Mouse (Mus musculus) layer of hippocampus, postnatal 25 days (tissue): ENCODE results near the gene Prex1. TPM values are rescaled to one million over a fixed set of nuclear protein-coding genes. Genes with fewer than 3 reads are reported as not detected.
A peak's percentile ranks its signal among the peaks of the same experiment; 100 is the strongest.
"Not testable (repeated sequence)": the region's sequence is repeated elsewhere in the genome, so short reads cannot be mapped to it uniquely, and the experiment has no call there.

ENCODE experiments used
- DNase-seq, 2 experiments: peaks; one replicate each; pipeline ENCODE4 v3.0.0; 2022; ENCODE audit warnings: mixed read lengths in 2 of 2, low spot score in 1 of 2; ENCODE audit errors: extremely low spot score in 1 of 2
- total RNA-seq, 2 experiments: library from RNA; stranded (reverse); gene quantifications; 2 replicates each; pipeline ENCODE4 v1.2.3; 2021

The Prex1 gene
- total RNA-seq, result 10 to 100 TPM; 75.4 to 85.2 TPM

DNA sequence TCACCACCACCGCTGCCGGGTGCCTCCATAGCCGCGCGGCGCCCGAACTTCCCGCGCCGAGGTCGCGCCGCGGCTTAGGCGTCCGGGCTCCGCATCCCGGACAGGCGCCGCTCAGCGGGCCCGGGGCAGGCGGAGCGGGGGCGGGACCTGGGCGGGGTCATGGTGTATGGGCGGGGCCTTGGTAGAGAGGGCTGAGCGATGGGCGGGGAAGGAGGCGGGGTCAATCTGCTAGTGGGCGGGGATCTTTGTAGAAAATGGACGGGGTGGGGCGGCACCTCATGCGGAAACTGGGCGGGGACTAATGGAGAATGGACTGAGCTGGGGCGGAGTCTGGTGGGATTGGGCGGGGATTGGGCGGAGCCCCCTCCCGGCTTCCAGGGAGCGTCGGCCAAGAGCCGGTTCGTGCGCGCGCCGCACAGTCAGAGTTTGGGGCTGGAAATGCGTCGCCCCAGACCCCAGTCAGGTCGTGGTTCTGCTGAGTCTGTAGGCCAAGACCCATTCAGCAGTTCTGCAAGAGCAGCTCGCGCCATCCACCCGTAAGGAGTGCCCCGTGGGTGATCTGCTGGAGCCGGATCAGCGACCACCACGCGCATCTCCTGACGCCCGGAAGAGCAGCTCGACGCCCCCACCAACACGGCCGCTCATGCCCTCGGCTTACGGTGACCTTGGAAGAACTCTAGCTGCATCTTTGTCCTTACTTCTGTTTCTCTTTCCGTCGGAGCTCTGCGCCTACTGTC lies at the start of gene Prex1:
TSS of gene Prex1 (minus strand) at position 143 of the 737 bp plus-strand sequence.
- peak; percentile 89 for DNase-seq

DNA sequence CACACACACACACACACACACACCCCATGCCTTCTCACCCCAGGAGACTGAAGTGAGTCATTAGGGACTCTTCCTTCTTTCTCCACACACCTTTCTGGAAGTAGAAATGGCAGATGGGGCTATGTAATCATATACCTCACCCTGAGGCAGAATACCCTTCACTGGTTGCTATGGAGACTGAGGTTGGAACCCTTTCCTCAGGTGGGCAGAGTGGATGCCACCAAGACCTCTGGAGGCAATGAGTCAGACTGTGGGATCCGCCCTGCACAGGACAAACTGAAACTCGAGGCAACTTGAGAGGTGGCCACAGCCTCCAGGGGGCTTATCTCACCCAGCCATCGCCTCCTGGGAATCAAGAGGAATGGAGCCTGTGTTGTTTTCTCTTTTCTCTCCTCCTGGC lies 44.3 kb upstream of the Prex1 start:
- DNase-seq, result no peak

DNA sequence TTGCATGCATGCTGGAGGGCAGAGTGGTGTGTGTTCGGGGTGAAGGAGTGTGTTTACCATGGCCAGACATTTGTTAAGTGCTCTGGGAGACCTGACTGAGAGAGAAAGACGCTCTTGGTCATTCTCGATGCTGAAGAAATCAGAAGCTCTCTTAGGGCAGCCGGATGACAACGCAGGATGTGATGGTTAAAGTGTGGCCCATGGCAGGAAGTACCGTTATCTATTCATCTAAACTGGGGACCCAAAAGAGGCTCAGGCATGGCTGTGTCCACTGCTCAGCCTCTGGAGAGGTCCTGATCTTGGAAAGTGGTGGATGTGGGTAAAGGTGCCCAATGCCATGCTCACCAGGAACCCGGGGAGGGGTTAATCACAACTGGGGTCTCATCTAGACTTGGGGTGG lies 41.1 kb upstream of the Prex1 start:
- no peak for DNase-seq

DNA sequence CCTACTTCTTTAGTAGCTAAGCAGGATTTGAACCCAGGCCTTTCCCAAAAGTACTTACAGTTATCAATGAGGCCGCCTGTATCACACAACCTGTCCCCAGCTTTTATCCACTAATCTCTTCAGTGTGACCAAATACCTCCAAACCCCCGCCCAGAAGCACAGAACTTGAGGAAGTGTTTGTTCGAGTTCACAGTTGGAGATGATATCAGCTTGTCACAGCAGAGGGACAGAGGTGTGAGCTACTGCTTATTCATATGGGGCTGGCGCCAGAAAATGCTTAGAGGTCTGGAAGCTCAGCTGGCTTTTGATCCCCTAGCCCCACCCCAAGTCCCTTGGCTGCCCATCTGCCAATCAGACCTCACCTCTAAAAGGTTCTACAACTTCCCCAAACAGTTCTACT lies 40.6 kb upstream of the Prex1 start:
- no peak for DNase-seq

DNA sequence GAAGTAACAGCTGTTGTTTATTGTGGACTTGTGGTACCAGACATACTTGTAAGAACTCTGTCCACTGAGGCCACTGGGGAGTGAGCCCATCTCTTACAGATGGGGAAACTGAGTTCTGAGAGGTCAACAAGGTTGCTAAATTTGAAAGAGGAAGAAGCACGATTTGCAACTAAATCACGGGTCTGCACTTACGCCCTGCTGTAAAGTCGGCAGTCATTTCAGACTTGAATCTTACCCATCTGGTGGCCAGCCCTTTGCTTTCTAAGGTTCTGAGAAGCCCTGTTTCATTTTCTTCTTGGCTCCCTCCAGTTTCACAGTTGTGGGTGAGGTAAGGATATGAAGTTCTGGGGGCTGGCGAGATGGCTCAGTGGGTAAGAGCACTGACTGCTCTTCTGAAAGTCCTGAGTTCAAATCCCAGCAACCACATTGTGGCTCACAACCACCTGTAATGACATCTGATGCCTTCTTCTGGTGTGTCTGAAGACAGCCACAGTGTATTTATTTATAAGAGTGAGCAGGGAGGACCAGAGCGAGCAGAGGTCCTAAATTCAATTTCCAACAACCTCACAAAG lies 37.1 kb upstream of the Prex1 start:
- DNase-seq, result no peak

DNA sequence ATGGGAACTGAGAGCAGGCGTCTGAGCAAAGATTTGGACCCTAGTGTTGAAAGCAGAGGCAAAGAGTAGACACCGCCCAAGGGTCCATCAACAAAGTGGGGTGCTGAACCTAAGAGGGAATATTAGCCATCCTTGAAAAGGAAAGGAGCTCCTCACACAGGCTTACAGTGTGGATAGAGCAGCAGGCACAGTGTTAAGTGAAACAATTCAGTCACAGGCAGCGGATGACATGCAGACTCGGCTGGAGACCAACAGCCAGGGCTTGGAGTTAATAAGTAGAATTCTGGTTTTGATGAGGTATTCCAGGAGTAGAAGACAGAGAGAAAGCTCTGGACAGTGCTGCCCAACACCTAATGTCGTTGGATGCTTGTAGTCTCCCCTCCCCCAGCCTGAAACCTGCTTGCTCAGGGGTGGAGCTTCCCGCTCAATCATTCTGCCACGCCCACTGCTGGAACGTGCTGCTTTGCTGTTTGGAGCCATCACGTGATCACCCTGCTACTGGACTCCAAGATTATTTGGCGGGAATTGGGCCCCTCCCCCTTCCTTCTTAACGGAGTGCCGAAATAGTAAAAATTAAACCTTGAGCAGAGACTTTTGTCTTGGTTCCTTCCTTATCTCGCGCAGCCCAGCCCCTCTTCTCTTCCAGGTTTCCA lies 32.8 kb upstream of the Prex1 start:
- not testable (repeated sequence) for DNase-seq

DNA sequence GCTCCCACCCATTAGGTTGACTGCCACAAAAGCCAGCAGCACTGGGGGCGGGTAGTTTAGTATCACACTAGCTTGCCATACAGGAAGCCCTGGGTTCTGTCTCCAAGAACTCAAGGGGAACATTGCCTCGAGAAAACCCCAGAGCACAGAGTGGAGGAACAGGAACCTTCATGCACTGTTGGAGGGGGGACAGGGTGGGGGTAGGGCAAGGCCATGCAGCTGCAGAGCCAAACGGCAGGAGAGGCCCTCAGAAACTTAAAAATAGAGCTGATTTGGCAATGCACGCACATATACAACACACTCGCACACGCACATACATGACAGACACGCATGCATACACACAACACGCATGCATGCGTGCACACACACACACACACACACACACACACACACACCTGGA lies 32.2 kb upstream of the Prex1 start:
- DNase-seq, result no peak

DNA sequence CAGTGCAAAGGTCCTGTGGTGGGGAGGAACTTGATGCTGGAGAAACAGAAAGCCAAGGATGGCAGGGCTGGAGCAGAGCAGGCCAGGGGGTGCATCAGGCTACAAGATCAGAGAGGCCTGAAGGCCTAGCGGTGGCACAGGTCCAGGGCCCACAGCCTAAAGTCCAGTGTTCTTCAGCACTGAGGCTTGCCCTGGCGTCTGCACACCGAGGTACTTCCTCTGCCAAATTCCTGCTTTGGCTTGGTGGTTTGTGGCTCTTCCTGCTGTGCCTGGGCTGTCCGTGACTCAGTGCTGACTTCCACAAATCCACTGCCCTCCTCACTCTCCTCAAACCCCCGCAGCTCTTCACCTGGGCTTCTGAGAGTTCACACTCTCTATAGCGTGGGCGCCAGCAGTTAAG lies 30.8 kb upstream of the Prex1 start:
- DNase-seq, result no peak

DNA sequence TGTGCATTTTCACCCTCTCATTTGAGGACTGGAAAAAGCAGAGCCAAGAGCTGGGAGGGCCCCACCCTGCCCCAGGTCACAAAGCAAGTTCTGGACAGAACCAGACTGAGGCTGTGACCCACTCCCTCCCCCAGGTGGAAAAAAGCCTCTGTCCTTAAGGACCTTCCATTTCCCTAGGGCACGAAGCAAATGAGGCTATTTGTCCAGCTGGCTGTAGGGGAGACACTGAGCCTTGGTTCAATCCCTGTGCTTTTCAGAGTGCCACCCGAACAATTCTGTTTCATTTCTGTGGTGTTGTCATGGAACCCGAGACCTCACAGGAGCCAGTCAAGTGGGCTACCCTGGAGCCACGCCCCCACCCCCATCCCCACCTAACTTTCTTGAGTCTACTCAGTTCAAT lies 29.9 kb upstream of the Prex1 start:
- no peak for DNase-seq

DNA sequence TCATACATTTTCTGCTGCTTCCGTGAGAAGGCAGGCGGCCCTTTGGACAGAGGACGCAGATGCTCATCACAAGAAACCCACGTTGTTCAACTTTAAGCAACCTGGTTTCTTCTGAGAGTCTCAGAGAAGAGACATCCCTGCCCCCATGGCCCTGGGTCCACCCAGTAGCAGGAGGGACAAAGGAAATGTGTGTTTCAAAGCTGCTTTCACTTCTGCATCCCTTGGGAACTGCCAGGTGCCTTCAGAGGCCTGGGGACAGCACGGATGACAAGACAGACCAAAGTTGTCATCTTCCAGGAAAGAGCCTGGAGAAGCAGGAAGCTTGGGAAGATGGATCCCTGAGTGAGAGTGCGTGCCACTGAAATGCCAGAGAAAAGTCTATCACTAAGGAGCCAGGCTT lies 27.8 kb upstream of the Prex1 start:
- DNase-seq, result no peak

DNA sequence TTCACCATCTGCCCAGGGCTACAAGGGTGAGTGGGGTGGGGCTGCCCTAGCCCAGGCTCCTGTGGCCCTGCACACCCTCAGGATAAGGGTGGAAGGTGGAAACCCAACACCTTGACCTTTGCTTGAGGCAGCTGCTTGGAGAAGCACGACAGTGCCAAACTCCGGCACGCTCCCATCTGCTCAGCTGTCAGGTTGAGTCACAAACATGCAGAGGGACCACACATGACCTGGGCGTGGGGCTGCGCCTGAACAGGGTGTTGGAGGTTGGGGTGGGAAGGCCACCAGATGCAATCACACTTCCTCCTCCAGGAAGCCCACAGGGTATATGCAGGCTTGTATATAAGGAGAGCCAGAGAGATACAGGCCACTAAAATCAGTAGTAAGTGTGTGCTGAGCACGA lies 26.8 kb upstream of the Prex1 start:
- no peak for DNase-seq

DNA sequence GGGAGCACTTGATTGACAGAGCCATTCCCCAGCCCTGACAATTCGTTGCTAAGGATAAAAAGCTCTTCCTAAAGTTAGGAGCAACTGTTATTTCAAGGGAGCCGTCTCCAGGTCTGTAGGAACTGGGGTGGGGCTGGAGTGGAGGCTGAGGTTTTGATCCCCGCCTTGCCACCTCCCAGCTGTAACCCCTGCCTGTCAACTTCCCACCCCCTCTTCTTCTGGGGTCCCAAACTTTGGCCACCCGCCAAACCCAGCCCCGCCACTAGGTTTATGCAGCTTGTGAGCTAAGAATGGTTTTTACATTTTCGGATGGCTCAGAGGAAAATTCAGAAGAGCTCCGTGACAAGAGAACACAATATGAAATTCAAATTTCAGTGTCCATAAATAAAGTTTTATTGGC lies 23.7 kb upstream of the Prex1 start:
- DNase-seq, result no peak

DNA sequence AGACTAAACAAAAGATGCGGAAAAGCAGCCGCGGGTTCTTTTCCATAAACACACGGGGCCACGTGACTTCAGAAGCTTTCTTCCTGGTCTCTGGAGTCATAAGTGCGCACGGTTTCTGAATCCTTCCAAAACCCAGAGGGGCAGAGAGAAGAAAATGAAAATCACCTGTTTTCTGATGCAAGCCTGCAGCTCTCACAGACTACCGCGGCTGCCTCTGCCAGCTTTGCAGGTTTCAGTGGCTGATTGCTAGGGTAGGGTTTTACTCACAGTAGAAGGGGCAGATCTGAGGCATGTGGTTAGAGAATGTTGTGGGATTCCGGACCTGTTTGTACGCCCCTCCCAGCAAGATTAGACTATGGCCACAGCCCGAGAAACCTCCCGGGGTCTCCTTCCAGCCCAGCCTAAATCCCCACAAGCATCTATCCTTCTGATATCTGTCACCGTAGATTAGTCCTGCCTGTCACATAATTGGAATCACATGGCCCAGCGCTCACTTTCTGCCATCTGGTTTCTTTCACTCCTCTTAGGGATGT lies 21.9 kb upstream of the Prex1 start:
- DNase-seq, result no peak

DNA sequence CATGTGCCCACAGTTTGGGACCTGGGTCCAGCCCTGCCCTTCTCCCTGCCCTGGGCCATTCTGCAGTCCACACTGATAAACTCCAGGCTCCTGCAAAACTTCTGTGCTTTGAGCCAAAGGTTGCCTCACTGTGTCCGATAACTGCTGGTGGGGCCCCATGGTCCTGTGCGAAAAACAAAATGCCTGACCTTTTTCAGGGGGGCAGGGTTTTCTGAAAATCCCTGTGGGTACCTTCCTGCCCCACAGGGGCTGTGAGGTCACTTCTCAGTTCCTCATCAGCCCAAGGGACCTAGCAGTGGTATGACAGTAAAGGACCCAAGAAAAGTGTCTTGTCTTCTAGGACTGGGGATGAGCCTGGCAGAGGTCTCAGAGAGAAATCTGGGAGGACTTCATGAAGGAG lies 19.2 kb upstream of the Prex1 start:
- DNase-seq, result no peak

DNA sequence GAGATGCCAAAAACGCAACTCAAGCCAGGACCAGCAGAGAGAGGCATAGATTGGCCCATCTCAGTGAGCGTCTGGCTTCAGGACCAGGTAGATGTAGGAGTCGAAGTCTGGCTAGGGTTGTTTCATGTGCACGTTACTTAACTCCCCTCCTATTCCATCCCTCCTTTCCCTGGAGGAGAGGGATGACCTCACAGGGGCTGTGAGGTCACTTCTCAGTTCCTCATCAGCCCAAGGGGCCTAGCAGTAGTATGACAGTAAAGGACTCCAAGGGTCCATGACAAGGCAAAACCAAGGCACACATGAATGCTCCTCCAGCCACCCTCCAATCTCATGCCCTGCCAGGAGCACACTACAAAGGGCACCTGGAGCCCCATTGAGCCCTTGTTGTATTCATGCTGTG lies 18.5 kb upstream of the Prex1 start:
- DNase-seq, result no peak

DNA sequence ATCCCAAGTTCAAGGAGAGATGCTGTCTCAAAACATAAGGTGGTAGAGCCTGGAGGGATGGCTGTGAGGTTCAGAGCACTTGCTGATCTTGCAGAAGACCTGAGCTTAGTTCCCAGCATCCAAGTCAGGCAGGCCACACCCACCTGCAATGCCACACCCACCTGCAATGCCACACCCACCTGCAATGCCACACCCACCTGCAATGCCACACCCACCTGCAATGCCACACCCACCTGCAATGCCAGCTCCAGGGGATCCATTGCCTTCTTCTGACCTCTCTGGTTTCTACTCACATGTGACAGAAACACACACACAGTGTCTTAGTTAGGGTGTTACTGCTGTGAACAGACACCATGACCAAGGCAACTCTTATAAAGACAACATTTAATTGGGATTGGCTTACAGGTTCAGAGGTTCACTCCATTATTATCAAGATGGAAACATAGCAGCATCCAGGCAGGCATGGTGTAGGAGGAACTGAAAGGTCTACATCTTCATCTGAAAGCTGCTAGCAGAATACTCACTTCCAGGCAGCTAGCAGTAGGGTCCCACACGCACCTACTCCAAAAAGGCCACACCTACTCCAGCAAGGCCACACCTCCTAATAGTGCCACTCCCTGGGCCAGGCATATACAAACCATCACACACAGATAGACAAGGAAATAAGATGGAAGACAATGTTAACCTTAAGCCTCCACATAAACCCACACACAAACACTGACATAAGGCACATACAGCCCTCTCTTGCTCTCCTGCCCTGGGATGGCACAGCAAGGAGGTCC lies 17.7 kb upstream of the Prex1 start:
- DNase-seq, result not testable (repeated sequence)

DNA sequence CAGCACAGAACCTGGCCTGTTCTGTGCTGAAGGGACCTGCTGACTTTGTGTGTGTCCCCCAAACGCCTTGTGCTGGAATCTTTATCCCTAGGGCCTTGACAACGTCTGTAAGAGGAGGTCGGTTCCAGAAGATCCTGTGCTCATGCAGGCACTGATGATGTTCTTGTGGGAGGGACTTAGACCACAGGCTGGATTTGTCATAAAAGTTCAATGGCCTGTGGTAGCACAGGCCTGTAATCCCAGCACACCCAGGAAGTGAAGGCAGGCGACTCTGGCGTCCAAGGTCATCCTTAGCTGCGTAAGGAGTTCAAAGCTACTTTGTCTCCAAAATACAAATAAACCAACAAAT lies 16.9 kb upstream of the Prex1 start:
- no peak for DNase-seq

DNA sequence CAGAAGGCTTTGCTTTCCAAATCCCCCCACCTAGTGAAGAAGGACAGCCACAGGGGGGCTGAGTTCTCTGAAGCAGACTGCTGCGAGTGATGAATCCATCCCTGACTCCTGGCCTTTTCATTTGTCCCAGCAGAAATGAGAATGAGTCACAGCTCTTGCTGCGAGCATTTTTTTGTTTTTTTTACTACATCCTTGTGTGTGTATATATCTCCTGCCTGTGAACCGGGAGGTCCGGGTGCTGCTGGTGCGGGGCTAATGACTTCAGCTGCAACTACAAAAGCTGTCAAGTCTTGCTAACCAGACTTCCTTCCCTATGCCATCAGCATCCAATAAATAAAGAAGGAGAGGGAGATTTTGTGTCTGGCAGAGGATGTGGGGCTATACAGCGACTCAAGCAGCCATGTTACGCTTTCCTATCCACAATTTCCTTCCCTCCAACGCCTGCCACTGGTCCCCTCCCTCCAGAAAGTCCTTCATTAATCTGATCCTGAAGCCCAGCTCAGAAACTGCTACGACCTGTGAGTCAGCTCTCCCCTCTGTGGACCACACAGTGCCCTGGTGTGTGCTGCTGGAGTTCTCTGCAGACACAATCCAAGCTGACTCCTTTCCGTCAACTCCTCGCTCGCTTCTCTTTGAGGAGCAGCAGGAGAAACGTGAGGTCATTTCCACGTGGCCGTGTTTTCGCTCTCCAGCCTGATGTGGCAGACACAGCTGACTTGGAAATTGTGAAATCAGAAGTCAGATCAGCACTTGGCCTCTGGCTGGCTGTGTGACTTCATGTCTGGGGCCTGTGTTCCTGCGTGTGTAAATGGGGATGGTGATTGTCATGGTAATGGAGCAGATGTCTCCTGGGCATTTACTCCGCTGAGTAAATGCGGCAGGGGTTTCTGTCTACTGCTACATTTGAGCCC lies 16.3 kb upstream of the Prex1 start:
- no peak for DNase-seq

DNA sequence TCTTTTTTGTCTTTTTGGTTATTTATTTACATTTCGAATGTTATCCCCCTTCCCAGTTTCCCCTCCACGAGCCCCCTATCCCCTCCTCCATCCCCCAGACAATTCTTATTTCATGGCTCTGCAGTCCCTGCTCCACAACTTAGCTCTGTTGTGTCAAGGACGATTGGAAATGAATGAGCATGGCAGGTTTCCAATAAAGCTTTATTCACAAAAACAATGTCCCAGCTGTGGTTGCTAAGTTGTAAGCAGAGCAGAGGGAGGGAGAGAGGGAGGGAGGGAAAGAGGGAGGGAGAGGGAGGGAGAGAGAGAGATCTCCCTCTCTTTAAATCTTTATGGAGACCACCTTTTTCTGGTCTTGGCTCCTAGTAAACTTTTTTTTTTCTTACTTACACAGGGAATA lies 15.4 kb upstream of the Prex1 start:
- no peak for DNase-seq

DNA sequence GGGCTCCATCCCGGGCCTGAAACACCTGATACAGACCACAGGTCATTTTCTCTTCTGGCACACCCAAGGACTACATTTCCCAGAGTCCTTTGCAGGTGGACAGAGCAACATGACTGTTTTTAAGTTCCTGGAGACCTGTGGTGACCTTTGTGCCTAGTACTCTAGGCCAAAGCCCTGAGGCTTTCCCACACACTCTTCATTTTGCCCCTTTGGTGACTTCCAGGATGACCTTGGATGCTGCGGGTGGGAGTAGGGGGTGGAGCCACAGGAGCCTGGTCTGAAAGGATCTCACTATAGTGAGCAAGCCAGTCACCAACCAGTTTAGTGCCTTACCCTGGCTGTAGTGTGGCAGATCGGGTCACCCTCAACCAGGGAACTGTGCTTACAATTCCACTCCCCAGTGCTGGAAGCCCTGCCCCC lies 14.6 kb upstream of the Prex1 start:
- no peak for DNase-seq
